Mouse (Mus musculus): ENCODE data around the gene Mtfr1l.

Mtfr1l gene

DNA sequence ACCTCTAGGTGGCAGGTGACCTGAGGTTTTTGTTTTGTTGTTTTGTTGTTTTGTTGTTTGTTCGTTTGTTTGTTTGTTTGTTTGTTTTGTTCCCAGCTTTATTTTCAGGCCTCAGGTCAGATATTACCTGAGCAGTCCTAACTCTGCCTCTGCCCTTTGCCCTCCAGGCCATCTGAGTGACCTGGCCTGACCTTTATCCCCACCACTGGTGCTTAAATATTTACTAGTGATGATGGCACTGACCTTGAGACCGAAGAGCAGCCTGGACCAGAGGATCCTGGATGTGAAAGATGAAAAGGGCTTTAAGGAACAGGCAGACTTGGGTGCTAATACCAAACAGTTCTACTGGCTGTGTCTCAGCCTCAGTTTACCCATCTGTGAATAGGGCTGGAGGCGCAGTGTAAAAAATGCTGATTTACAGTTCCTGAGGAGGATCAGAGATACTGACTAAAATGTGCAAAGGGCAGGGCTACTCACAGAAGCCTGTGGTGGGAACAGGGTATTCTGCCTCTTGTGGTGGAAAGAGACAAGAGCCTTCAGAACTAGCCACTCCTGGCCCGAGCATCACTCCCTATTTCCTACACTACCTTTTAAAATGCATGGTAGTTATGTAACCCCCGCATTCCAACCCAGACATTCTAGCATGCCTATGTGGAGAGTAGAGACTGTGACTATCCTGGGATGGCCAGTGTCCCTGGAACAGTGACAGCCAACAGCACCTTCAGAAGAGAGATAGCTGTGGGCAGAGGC, 49.9 kb downstream of the Mtfr1l start:
- peak; percentile 92 for DNase-seq

DNA sequence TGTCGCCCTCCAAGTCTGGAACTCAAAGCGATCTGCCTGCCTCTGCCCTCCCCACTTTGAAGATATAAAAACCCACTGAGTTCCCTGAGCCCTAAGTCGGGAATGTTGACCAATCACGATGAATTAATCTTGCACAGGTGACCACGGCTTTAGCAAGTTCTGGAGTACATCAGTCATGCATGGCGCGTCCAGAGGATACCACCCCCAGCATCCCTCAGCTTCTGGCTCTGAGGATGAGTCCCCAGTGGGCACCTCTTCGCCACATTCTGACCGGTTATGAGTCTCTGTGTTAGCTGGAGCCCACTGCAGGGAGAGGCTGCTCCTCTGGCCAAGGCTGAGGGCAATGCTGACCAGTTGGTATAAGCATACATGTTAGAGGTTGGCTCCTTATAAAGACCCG, 51.0 kb downstream of the Mtfr1l start:
- no peak for DNase-seq

DNA sequence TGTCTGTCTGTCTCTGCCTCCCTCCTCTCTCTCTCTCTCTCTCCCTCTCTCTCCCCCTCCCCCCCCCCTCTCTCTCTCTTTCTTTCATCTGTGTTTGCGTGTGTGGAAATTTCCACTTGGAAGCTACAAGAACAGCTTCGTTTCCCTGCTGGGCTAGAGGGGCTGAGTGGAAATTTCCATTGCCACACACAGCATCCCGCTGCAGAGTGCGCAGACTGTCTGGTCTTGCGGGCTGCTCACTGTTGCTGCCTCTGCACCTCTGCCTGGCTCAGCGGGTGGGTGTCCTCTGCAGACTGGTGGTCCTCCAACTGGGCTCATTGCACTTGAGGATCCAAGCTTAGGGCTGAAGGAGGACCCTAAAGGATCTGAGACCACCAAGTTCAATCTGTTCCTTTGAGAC, 51.5 kb downstream of the Mtfr1l start:
- no peak for DNase-seq

DNA sequence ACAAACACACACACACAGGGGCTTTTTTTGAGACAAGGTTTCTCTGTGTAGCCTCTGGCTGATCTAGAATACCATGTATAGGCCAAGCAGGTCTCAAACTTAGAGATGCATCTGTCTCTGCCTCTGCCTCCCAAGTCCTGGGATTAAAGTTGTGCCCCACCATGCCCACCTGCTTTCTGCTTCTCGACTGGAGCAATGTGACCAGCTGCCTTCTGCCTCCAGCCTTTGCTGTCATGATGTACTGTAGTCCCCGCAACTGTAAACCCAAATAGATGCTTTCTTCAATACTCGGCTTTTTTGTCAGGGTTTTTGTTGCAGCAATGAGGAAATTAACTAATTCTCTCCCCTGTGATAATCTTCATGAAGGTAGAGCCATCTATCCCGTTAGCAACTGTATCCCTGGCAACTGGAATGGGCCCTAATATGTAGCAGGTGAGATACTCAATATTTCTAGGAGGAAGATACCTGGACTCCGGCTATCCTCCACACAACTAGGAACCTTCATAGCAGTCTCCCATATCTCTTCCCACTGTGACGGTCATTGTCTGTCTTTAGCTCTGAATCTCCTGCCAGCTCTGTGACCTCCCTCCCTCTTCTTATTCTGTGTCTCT, 52.0 kb downstream of the Mtfr1l start:
- DNase-seq = no peak

DNA sequence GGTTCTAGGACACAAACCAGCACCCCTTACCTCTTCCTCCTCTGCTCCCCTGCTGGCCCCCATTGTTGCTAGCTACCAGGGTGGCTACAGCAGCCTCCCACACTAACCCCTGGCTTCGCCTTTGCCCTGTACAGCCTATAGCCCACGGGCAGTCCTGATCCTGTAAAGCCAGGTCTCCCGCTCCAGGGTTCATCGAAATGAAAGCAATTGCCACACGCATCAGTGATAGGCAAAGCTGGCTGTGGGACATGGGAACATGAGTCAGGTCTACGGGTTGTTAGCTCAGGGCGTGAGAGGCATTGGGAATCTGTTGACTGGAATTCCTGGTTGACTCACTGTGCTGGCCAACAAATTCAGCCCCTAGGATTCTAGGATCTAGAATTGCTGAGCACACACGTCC, 52.7 kb downstream of the Mtfr1l start:
- DNase-seq = no peak

DNA sequence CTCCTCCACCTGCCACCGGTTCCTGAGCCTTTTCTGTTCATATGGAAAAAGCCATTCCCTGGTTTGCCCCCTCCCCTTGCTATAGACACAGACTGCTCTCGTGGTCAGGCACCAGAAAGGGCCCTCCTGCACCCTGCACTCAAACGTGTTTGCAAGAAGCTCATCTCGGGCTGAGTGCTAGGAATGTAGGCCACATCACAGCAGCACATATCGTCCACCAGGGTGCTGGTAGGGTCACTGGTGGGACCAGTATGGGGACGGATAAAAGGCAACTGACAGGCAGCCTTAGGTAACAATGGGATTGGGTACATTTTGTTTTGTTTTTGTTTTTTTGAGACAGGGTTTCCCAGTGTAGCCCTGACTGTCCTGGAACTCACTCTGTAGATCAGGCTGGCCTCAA, 53.9 kb downstream of the Mtfr1l start:
- DNase-seq = no peak

DNA sequence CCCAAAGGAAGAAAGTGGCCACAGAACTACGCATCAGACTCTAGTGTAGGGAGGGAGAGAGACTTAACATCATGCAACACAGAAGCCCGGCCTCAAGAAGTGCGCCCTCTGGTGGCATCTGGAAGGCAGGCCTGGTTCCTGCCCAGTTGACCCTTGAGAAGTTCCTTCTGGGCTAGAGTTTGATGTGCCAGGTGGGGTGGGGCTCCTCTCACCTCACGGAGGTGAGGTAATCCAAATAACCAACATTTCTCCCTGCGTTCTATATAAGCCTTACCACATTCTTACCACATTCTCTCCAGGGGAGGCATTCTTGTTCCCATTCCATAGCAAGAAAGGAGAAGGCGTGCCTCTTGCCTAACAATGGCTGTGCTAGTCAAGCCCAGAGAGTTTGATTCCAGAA, 54.3 kb downstream of the Mtfr1l start:
- DNase-seq = peak; percentile 83

DNA sequence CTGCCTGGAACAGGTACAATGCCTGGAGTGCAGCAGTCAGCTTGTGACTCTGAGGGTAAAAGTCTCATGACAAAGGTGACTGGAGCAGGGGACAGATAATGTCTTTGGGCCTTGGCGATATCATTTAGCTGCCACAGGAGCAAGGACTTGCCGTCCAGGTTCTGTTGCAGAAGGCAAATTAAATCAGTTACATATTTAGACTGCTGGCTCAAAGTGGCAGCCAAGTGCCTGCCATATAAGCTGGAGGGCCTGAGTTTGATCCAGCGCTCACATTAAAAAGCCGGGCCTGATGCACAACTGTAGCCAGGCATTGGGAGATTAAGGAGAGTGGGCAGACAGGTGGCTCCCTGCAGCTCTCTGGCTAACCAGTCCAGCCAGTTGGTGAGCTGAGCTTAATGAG, 55.3 kb downstream of the Mtfr1l start:
- DNase-seq = no peak

DNA sequence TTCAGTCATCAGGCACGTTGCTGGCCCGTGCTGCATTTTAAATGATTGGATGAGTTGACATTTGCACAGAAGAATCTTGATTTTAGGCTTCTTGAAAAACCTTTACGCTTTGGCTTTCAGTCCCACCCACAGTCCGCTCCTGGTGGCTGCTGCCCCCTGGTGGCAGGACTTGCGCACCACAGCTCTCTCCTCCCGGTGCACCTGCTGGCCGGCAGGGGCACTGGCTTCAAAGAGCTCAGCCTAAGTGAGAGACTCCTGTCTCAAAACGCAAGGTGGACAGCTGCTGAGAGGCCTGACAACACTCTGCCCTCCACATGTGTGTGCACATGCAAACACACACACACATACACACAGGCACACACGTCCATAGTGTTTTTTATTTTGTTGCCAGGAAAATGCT, 57.2 kb downstream of the Mtfr1l start:
- DNase-seq = peak; percentile 93

DNA sequence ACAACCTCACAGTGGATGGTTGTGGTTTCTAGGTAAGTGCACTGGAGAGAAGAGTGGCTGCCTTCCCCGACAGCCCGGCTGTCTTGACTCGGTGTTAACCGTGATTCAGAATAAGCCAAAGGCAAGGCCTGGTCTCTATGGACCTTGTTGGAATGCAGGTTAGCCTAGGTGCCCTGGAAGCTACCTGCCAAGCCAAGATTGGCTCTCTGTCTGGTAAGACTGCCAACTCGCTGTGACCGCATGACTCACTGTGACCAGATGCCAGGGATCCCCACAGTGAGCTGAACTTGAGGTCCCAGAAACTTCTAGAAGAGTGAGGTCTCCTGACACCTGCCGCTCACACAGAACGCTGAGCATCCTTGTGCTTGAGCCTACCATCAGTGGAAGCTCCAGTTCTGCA, 58.3 kb downstream of the Mtfr1l start:
- no peak for DNase-seq
